Mouse (Mus musculus): Measurements from ENCODE around the gene Neurl2.

GRCm38 (mm10) chr2:164857842-164858553, 24.7 kb upstream of the Neurl2 start:
- TF ChIP-seq GATA1 (IDR thresholded peaks at IDR 0.05; ENCODE audit: borderline replicate concordance, low read length), result no peak
- no peak for TF ChIP-seq FLI1 (IDR thresholded peaks at IDR 0.05; ENCODE audit: low read length)
